Mouse (Mus musculus): Measurements from ENCODE around the gene Tnn.

Gene Tnn

DNA sequence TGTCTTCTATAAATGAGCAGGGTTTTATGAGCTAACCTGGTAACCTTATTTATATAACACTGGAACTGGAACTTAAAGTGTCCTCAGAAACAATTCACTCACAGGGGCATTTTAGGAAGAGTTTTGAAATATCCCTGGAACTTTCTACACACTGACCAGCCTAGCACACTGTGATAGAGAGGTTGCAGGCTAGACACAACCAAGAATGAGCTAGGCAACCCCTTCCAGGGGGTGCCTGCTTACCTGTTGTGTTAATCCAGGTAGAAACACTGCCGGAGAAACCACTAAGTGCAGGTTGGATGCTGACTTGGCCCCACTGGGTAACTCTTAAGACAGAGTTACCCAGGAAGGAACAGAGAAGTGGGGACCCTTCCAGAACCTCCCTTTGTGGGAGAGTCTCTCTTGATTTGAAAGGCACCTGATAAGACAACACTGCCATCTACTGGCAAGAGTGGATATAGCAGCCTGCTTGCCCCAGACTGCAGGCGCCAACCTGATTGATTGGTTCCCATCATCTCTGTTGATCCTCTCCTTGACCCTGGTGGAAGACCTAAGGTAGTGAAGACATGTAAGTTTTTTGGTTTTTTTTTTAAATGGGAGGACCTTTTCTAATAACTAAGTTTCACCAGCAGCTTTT lies 72.5 kb downstream of the Tnn start:
- peak; percentile 71 for DNase-seq (ENCODE audit: low spot score)

DNA sequence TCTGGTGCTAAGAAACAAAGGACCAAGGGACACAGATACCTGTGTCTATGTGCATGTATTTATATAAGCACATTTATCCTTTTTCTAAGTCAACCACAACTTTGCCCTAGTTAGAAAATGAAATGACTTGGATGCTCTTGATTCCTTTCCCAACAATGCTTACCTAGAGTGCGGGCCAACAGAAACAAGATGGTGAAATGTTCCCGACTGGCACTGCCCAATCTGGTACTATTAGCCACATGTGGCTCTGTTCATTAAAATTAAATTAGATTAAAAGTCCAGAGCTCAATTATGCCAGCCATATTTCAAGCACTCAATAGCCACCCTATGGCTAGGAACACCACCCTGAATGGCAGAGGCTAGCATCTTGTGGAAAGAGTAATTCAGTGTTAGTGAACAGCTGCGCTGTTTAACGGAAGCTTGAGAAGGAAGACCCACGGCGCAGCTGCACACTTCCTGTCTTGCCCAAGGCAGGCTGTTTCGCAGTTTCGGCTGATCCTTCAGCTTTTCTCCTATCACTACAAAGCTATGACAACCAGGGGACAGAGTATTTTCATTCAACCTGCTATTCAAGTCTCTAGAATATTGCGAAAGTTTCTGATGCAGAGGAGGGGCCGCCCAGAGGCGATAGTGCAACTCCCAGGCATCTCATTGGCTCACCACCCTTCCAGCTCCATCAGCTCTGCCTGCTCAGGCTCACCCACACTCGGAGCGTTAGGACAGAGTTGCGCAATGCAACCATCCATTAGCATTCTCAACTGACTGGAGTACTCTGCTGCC lies 74.3 kb downstream of the Tnn start:
- DNase-seq (ENCODE audit: low spot score): no peak

DNA sequence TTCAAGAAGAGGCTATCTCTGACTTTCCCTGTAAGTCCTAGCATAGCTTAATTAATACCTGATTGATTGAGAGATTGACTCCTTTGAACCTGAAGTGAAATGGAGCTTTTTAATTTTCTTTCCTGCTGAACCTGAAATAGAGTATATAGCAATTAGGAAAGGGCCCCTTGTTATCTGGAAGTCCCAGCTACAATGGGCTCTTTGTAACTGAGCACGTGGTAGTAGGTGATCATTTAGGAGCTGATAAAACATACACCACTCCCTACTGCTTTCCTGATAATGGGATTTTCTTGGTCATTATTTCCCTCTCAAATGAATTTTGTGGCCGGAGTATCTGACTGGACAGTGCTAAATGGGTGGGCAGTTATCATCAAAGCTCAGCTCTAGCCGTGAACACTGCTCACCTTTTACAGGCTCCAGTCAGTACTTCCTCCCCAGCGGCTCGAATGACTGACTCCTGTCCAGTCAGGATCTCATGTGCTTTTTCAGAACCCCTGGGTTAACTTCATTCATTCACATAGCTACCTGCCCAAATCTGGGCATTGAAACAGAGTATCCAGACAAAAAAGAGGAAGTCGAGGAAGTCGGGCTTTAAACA lies 88.7 kb downstream of the Tnn start:
- DNase-seq (ENCODE audit: low spot score): no peak

DNA sequence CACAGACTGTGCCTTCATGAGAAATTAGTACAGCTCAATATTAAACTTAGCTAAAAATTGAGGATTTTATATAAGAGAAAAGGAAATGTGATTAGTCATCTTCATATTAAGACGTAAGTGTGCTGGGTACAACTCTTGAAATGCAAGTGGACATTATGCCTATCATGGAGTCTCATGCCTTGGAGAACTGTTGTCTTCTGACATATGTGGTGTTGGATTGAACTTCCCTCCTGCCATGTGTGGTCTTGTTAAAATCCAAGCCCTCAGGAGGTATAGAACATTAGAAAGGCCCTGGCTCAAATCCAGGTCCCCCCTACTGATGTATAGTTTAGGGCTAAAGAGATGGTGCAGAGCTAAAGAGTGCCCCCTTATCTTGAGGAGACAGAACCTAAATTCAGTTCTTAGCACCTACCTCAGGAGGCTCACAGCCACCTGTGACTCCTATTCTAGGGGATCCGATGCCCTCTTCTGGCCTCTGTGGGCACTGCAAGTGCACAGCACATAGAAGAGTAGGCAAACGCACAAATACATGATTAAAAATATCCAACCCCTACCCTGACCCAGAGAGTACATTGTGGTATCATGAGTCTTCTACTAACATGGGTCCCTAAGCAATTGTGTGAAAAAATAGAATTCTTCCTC lies 91.5 kb downstream of the Tnn start:
- DNase-seq (ENCODE audit: low spot score): no peak

DNA sequence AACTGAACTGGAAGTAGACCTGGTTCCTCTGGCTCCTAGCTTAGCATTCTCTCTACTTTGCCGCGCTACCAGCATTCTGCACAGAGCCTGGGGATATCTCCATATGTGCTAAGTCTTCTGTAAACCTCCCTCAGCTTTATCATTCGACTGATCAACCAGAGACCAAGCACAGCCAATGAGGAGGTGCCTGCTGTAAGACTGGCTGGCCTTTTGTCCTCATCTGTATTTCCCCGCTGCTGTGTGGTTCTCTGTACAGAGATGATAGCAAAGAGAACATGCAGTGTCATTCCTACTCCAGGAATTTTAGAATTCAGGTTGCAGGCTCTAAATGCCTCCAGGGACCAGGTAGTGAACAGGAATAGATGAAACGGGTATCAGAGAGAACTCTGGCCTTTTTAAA lies 92.1 kb downstream of the Tnn start:
- DNase-seq (ENCODE audit: low spot score): no peak

DNA sequence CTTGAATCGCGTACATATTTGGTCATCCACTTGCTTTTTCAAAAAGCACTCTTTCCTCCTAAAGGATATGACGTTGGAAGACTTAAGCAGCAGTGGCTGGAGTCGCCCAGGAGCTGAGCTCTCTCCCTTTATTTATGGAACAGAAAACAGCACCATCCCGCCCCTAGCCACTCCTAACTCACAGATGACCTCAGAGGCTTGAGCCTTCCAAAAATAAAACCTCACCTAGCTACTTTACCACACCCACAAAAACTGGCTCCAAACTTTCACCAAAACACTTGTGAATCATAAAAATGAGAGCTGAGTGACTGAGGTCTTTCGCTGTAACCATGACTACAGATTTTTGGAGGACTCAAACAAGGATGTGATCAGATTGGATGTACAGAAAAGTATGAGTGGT lies 92.8 kb downstream of the Tnn start:
- DNase-seq (ENCODE audit: low spot score): no peak

DNA sequence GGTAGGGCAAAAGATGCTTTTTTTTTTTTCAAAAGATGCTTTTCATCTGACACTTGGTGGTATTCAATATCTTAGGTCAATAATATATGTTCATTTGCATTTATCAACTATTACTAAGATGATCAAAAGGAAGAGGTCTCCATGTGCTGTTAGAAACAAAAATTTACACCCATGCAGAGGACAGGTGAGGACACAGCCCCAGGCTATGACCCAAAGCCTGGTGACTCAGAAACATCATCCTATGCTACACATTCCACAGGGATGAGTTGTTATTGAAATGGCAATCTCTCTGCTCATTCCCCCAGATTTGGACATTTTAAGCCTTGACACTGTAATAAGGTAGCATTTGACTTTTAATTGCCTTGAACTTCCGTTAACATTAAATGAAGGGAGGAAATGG lies 93.5 kb downstream of the Tnn start:
- DNase-seq (ENCODE audit: low spot score): no peak

DNA sequence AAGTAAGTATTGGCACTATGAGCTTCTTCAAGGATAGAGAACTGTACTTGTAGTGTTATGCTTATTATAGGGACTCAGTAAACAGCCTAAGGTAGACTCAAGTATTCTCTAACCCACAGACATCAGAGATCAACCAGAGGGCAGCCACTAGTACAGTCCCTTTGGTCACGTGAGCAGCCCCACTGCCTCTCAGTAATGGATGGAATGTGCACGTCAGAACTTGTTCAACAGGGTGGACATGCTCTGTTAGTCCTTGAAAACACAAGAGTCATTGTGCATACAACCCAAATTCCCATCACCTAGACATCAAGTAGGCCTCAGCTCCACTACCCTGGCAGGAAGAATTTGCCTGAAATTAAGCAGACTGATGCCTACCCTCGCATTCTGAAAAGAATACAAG lies 95.7 kb downstream of the Tnn start:
- DNase-seq (ENCODE audit: low spot score): no peak

DNA sequence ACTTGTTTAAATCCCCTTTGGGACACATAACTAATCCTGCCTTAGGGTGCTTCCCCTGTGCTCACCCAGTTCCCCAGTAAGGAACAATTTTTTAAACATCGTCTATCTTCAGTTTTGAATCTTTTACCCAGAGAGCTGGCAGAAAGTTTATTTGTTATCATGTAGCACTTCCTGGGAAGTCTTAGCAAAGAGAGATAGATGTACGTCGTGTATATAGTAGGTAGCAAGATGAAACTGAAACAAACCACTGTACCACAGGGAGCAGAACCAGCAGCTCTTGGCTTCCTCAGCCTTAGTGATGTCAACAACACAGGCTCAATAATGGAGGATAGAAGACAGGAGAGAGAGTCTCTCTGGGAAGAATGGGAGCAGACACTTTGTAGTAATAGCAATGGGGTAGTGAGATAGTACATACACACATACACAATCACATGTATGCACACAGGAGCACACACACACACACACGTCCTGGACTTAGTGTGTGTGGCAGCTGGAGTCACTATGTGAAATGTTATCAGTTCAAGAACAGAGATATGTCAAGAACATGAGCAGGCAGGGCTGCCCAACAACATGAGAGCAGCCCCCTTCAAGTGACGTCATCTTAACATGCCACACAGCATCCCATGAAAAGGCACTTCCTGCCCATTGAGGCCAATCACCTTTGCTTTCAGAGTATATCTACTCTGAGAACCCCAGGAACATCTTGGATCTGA lies 98.9 kb downstream of the Tnn start:
- DNase-seq (ENCODE audit: low spot score): no peak

DNA sequence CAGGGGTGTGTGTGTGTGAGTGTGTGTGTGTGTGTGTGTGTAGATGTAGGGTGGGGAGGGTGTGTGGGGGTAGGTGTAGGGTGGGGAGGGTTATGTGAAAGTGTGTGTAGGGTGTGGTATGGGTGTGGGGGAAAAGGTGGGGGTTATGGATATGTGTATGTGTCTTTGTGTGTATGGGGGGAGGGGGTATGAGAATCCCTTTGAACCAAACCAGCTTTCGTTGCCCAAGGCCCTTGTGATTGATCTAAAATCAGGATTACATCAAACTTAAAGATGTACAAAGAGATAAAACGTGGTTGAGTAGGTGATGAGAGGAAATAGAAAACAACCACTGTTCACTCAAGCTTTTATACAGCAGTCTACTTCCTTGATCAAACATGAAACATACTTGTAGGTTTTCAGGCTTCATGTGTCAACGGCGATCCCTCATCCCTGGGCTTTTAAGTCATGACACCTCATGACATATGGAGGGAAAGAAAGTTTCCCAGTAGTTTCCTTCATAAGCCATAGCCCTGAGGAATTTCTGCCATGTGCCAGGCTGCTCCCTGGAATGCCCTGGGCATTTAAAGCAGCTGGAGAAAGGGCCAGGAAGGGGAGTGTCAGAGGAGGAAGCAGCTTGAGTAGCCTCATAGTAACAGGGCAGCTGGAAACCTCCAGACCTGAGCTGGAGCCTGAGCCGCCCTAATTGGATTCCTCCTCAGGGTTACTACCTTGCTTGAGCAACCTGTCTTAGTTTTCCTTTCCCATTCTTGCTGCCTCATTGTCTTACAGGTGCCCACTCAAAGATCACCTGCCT lies 99.7 kb downstream of the Tnn start:
- no peak for DNase-seq (ENCODE audit: low spot score)

DNA sequence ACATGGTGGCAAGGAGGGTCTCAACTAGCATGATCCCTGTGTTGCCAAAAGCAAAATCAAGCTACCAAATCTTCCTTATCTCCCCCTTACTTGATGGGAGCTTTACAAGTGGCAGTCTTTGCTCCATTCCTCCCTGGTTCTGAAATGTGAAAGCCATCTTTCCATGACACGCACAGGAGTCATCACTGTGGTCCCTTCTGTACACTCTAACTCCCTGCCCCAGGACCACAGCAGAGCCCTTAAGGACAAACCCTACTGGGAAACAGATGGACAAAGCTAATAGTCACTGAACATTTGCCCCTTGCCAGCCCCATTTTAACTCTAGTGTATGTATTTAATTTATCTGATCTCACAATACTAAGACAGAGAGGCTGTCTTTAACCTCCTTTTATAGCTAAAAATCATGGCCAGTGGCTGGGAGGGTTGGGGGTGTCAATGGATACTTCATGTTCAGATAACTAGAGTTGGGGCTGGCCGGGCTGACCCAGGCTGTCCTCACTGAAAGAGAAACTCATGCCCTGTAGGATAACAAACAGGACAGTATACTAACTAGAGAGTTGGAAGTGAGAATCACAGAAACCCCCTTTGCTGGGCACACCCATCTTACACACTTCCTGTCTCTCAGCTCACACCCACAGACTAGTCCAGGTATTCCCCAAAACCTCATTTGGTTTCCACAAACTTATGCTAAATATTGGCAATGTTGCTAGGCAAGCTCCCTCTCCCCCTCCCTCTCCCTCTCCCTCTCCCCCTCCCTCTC lies 100.6 kb downstream of the Tnn start:
- no peak for DNase-seq (ENCODE audit: low spot score)

DNA sequence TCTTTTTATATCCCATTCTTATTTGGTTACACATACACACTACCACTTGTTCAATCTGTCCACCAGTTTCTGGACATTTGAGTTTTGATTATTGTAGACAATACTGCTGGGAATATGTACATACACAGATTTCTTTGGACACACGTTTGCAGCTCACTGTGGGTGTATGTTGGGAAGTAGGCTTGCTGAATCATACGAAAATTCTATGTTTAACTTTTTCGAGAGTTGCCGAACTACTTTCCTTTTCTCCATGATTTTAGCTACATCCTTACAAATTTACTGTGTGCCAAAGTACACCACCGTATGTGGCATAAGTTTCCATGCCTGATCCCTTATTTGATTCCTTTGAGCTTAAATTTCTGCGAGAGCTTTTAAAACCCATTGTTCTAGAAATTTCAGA lies 102.5 kb downstream of the Tnn start:
- no peak for DNase-seq (ENCODE audit: low spot score)

DNA sequence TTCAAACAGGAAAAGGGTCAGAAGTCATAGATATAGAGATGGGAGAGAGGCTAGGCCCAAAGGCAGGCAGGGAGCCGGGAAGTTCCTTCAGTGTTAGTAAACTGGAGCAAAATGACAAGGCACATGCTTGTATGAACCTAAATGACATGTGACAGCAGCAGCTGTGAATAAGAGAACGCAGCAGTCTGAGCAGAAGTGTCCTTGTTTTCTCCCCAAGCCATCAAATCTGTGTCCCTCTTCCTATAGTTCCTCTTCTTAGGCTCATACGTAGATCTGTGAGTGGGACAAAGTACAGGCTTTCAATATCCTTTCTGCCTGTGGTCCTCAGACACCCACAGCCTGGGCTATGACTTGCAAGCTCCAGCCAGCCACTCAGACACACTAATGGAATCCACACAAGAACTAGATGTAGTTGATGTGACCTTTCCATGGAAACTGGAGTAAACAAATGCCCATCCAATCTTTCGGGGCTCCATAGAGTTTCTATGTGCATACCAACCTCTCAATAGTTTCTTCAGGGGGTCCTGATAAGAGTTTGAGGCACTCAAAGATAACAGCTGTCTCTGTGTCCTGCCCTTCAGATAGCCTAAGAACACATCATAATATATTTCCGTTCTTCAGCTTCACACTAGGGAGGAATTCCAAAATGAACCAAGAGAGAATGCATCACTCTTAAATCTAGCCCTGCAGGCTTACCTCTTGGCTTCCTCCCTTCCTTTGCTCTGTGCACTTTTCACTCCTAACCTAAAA lies 104.1 kb downstream of the Tnn start:
- no peak for DNase-seq (ENCODE audit: low spot score)

DNA sequence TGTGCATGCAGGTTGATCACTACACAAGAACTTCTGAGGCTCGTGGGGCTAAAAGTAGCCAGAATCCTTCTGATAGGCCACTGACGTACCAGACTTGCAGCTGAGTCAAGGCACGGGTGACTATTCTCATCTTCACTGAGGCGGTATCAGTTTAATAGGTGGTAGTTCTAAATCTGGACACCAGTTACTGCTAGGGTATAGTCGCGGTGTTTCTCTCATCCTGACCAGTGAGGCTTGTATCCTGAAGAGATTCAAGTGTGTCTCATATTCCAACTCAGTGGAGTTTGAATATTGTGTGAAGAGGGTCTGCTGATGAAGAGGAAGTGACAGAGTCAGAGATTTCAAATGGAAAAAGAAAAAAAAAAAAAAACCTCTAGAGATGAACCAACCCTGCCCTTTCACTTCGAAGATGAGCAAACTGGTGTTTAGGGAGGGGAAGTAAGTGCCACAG lies 105.9 kb downstream of the Tnn start:
- DNase-seq (ENCODE audit: low spot score): no peak

DNA sequence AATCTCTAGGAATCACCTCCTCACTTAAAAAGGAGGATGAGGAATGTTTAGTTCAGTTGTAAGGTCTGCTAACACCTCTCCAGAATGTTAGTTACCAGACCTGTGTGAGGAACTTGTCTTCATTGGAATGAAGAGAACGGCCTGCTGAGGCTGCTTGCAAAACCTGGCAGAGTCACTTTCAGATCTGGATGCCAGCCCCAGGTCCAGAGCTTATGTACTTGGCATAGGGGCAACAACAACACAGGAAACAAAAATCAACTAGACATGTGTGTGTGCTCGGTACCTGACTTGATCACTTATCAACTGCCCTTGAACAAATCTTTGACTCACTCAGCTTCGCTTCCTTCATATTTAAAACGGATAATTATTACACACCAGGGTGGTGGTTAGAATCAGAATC lies 106.6 kb downstream of the Tnn start:
- DNase-seq (ENCODE audit: low spot score): no peak

DNA sequence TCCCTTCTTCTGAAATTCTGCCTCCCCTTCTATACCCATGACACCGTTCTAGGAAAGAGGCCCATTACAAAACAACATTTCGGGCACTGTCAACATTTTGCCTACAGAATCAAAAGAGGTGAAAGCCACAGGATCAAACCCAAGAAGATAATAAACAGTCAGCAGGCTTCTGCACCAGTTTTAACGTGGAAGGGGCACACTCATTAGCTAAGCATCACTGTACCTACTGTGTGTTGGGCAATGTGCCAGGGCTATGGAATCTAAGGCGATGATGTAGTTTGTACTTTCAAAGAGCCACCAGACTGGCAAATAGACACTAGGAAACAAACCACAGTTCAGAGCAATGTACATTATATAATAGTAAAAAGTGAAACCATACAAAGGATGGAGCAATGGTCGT lies 107.4 kb downstream of the Tnn start:
- no peak for DNase-seq (ENCODE audit: low spot score)

DNA sequence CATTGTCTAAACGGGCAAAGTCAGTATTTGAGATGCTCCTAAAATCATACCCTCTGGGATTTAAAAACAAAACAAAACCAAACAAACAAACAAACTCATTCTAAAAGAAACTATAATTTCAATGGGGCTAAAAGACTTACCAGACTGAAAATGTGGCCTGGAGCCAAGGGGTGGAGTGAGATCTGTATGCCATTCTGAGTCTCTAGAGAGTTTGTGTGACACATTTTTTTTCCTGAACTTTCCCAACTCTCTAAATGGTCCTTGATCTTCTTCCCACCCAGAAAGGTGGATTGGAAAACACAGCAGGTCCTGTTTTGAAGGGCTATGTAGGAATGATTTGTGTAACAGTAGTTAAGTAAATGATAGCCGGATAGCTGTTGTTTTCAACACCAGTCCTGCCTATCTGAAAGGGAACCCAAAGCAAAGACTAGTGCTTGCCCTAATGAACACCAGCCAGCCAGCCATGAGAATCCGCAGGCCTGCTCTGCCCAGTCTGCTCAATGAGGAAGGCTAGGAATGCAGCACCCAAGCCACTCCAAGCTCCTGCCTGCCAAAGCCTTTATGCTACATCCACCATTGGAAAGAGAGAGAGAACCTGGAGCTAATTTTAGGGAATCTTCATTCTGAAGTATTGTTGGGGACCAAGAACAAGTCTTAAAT lies 108.2 kb downstream of the Tnn start:
- DNase-seq (ENCODE audit: low spot score): no peak

DNA sequence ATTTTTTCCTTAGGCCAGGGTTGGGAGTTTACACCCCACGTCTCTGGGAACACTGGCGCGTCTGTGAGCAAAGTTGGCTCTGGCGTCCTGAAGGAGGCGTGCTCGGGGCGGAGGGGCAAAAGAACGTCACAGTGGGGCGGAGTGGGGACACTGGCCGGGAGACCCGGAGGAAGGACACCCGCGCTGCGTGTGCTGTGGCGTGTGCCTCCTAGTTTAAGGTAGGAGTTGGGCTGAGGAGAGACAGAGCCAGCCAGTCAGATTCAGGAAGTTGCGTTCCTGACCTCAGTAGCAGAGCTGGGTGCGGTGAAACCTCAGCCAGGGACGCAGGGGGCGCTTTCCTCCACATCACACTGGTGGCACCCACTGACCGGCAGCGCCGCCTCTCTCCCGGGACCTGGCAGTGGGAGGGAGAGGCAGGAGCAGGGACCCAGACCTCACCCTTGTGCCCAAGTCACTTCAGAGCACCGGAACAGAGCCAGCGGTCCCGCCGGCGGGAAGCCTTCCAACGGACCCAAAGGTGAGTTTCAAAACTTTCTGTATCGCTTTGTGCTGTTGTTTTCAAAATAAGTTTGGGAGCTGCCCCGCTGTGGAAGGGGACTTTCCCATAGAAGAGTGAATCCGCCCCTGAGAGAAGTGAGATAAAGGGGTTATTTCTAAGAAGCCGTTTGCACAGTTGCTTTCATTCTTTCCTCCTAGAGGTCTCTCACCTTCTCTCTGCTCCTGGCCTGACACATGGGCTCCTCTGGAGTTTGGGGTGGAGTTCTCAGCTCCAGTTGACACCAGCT lies 109.0 kb downstream of the Tnn start, which contains the start of gene 4930523C07Rik:
TSS of gene 4930523C07Rik (plus strand) at position 146 of the 785 bp plus-strand sequence.
- no peak for DNase-seq (ENCODE audit: low spot score)
